Mouse (Mus musculus): Measurements from ENCODE around the gene Tm9sf2. TPM values are rescaled to one million over a fixed set of nuclear protein-coding genes. Genes with fewer than 3 reads are reported as not detected.
"Not testable (repeated sequence)": the region's sequence is repeated elsewhere in the genome, so short reads cannot be mapped to it uniquely, and the experiment has no call there.

The Tm9sf2 gene
- polyA plus RNA-seq, 1 experiment from 2014 or later = 133 TPM

GRCm38 (mm10) chr14:122066243-122066642 is 40.6 kb upstream of the Tm9sf2 start:
- Histone ChIP-seq H3K4me1 (ENCODE audit: control insufficient read depth in 2 of 2, insufficient read depth in 2 of 2, low read length in 2 of 2) (peaks cover 16 to 18% of the 10 kb centered on the region in 2 experiments), H3K27ac (replicated peaks in 1 of 2; ENCODE audit: control insufficient read depth in 1 of 2, insufficient read depth in 1 of 2, low read depth in 2 of 2, low read length in 2 of 2) (no peak overlapping the region), H3K9me3 (ENCODE audit: control insufficient read depth, low read length) (no peaks in the 10 kb centered on the region), H3K36me3 (ENCODE audit: control insufficient read depth, insufficient read depth, low read length) (no peaks in the 10 kb centered on the region), H3K9ac (ENCODE audit: low read length) (no peak overlapping the region), H3K4me3 (ENCODE audit: control insufficient read depth in 1 of 2, insufficient read depth in 1 of 2, low read depth in 1 of 2, low read length in 2 of 2) (no peak overlapping the region), H3K27me3 (ENCODE audit: control insufficient read depth, insufficient read depth, low read length) (peaks cover 67% of the 10 kb centered on the region), H3K4me2 (ENCODE audit: low read length) (no peak overlapping the region)
- ATAC-seq (ENCODE audit: insufficient number of reproducible peaks, insufficient read depth, low FRiP score, low read depth) = no peak
- WGBS = 65% methylated on average over 4 of the region's 4 CpGs

GRCm38 (mm10) chr14:122068036-122068435 is 38.8 kb upstream of the Tm9sf2 start:
- Histone ChIP-seq H3K4me1 (ENCODE audit: control insufficient read depth in 2 of 2, insufficient read depth in 2 of 2, low read length in 2 of 2) (peaks cover 16 to 18% of the 10 kb centered on the region in 2 experiments), H3K27me3 (ENCODE audit: control insufficient read depth, insufficient read depth, low read length) (peaks cover 76% of the 10 kb centered on the region)
- ATAC-seq (ENCODE audit: insufficient number of reproducible peaks, insufficient read depth, low FRiP score, low read depth); H3K9me3 ChIP-seq (ENCODE audit: control insufficient read depth, low read length); H3K9ac ChIP-seq (ENCODE audit: low read length); H3K36me3 ChIP-seq (ENCODE audit: control insufficient read depth, insufficient read depth, low read length); H3K4me3 ChIP-seq (ENCODE audit: control insufficient read depth in 1 of 2, insufficient read depth in 1 of 2, low read depth in 1 of 2, low read length in 2 of 2); H3K27ac ChIP-seq (replicated peaks in 1 of 2; ENCODE audit: control insufficient read depth in 1 of 2, insufficient read depth in 1 of 2, low read depth in 2 of 2, low read length in 2 of 2); H3K4me2 ChIP-seq (ENCODE audit: low read length): not testable (repeated sequence)
- WGBS = 72% methylated on average over 3 of the region's 3 CpGs

- no peaks in the 10 kb centered on the region for H3K9me3 ChIP-seq (ENCODE audit: control insufficient read depth, low read length)
- no peaks in the 10 kb centered on the region for H3K36me3 ChIP-seq (ENCODE audit: control insufficient read depth, insufficient read depth, low read length)
- H3K4me2 ChIP-seq (ENCODE audit: low read length) = peak overlapping the region; percentile 37
- ATAC-seq (ENCODE audit: insufficient number of reproducible peaks, insufficient read depth, low FRiP score, low read depth) = peak; percentile 68
- H3K27me3 ChIP-seq (ENCODE audit: control insufficient read depth, insufficient read depth, low read length) = peaks cover 76% of the 10 kb centered on the region
- no peak overlapping the region for H3K9ac ChIP-seq (ENCODE audit: low read length)
- peaks cover 16 to 18% of the 10 kb centered on the region in 2 experiments for H3K4me1 ChIP-seq (ENCODE audit: control insufficient read depth in 2 of 2, insufficient read depth in 2 of 2, low read length in 2 of 2)
- peak overlapping the region; percentile 18 to 43; a peak in 1 of 4 replicates for H3K27ac ChIP-seq (replicated peaks in 1 of 2; ENCODE audit: control insufficient read depth in 1 of 2, insufficient read depth in 1 of 2, low read depth in 2 of 2, low read length in 2 of 2)
- no peak overlapping the region for H3K4me3 ChIP-seq (ENCODE audit: control insufficient read depth in 1 of 2, insufficient read depth in 1 of 2, low read depth in 1 of 2, low read length in 2 of 2)
- 12% methylated on average over 11 of the region's 11 CpGs for WGBS
Measured at GRCm38 (mm10) chr14:122068801-122069695, 37.8 kb upstream of the Tm9sf2 start.

GRCm38 (mm10) chr14:122069948-122070347 is 36.9 kb upstream of the Tm9sf2 start:
- no peak overlapping the region for H3K9ac ChIP-seq (ENCODE audit: low read length)
- H3K4me1 ChIP-seq (ENCODE audit: control insufficient read depth in 2 of 2, insufficient read depth in 2 of 2, low read length in 2 of 2) = peaks cover 16 to 18% of the 10 kb centered on the region in 2 experiments
- no peaks in the 10 kb centered on the region for H3K36me3 ChIP-seq (ENCODE audit: control insufficient read depth, insufficient read depth, low read length)
- ATAC-seq (ENCODE audit: insufficient number of reproducible peaks, insufficient read depth, low FRiP score, low read depth) = no peak
- H3K4me2 ChIP-seq (ENCODE audit: low read length) = peak overlapping the region; percentile 37; the same call in 1 of the 2 replicates
- peaks cover 77% of the 10 kb centered on the region for H3K27me3 ChIP-seq (ENCODE audit: control insufficient read depth, insufficient read depth, low read length)
- H3K9me3 ChIP-seq (ENCODE audit: control insufficient read depth, low read length) = no peaks in the 10 kb centered on the region
- 70% methylated on average over 3 of the region's 3 CpGs for WGBS
- no peak overlapping the region for H3K27ac ChIP-seq (replicated peaks in 1 of 2; ENCODE audit: control insufficient read depth in 1 of 2, insufficient read depth in 1 of 2, low read depth in 2 of 2, low read length in 2 of 2)
- no peak overlapping the region for H3K4me3 ChIP-seq (ENCODE audit: control insufficient read depth in 1 of 2, insufficient read depth in 1 of 2, low read depth in 1 of 2, low read length in 2 of 2)

- no peak overlapping the region for H3K4me2 ChIP-seq (ENCODE audit: low read length)
- no peak overlapping the region for H3K9ac ChIP-seq (ENCODE audit: low read length)
- no peak overlapping the region for H3K4me3 ChIP-seq (ENCODE audit: control insufficient read depth in 1 of 2, insufficient read depth in 1 of 2, low read depth in 1 of 2, low read length in 2 of 2)
- no peak overlapping the region for H3K27ac ChIP-seq (replicated peaks in 1 of 2; ENCODE audit: control insufficient read depth in 1 of 2, insufficient read depth in 1 of 2, low read depth in 2 of 2, low read length in 2 of 2)
- no peaks in the 10 kb centered on the region for H3K9me3 ChIP-seq (ENCODE audit: control insufficient read depth, low read length)
- H3K27me3 ChIP-seq (ENCODE audit: control insufficient read depth, insufficient read depth, low read length) = peaks cover 51% of the 10 kb centered on the region
- peaks cover 18 to 22% of the 10 kb centered on the region in 2 experiments for H3K4me1 ChIP-seq (ENCODE audit: control insufficient read depth in 2 of 2, insufficient read depth in 2 of 2, low read length in 2 of 2)
- no peak for ATAC-seq (ENCODE audit: insufficient number of reproducible peaks, insufficient read depth, low FRiP score, low read depth)
- 82% methylated on average over 5 of the region's 5 CpGs for WGBS
- no peaks in the 10 kb centered on the region for H3K36me3 ChIP-seq (ENCODE audit: control insufficient read depth, insufficient read depth, low read length)
Measured at GRCm38 (mm10) chr14:122073422-122073821, 33.4 kb upstream of the Tm9sf2 start.

- H3K4me1 ChIP-seq (ENCODE audit: control insufficient read depth in 2 of 2, insufficient read depth in 2 of 2, low read length in 2 of 2) = peaks cover 11 to 15% of the 10 kb centered on the region in 2 experiments
- H3K4me2 ChIP-seq (ENCODE audit: low read length) = no peak overlapping the region
- no peak overlapping the region for H3K27ac ChIP-seq (replicated peaks in 1 of 2; ENCODE audit: control insufficient read depth in 1 of 2, insufficient read depth in 1 of 2, low read depth in 2 of 2, low read length in 2 of 2)
- no peaks in the 10 kb centered on the region for H3K36me3 ChIP-seq (ENCODE audit: control insufficient read depth, insufficient read depth, low read length)
- H3K4me3 ChIP-seq (ENCODE audit: control insufficient read depth in 1 of 2, insufficient read depth in 1 of 2, low read depth in 1 of 2, low read length in 2 of 2) = no peak overlapping the region
- peaks cover 51% of the 10 kb centered on the region for H3K27me3 ChIP-seq (ENCODE audit: control insufficient read depth, insufficient read depth, low read length)
- no peak for ATAC-seq (ENCODE audit: insufficient number of reproducible peaks, insufficient read depth, low FRiP score, low read depth)
- H3K9me3 ChIP-seq (ENCODE audit: control insufficient read depth, low read length) = no peaks in the 10 kb centered on the region
- 70% methylated on average over 10 of the region's 10 CpGs for WGBS
- no peak overlapping the region for H3K9ac ChIP-seq (ENCODE audit: low read length)
Measured at GRCm38 (mm10) chr14:122074360-122074759, 32.5 kb upstream of the Tm9sf2 start.

DNA sequence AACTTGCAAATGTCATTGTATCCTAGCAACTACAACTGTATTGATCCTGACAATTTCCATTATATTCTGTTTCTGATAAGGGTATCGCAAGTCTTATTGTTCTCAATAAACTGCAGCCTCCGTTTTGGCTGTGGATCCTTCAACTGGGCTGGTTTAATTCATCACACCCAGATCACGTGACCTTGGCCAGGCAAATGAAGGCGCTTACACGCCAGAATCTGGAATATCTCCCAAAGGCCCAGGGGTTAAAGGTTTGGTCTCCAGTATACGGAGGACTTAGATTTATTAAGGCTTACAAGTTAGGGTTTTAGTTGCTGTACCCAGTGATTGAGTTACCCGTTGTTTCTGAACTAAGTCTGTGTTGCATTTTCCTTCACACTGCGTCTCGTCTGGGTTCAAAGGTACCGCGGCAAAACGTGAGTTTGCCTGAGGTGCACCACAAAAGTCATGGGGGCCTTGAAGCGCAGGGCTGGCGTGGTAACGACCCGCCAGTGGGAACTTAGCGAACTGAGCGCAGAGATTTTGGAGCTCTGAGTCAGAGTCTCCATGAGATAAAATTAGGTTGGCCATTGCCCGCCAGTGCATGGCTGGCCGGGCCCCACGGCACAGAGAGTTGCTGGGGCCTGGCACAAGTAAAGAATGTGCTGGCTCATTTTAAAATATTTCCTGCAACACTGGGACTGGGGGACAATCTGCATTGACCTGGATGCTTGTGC is 31.2 kb upstream of the Tm9sf2 start:
- Histone ChIP-seq H3K4me3 (ENCODE audit: control insufficient read depth in 1 of 2, insufficient read depth in 1 of 2, low read depth in 1 of 2, low read length in 2 of 2) (no peak overlapping the region), H3K27ac (replicated peaks in 1 of 2; ENCODE audit: control insufficient read depth in 1 of 2, insufficient read depth in 1 of 2, low read depth in 2 of 2, low read length in 2 of 2) (peak overlapping the region; percentile 21 to 37; a peak in 1 of 4 replicates), H3K27me3 (ENCODE audit: control insufficient read depth, insufficient read depth, low read length) (peaks cover 44% of the 10 kb centered on the region), H3K9me3 (ENCODE audit: control insufficient read depth, low read length) (no peaks in the 10 kb centered on the region), H3K9ac (ENCODE audit: low read length) (no peak overlapping the region), H3K4me2 (ENCODE audit: low read length) (peak overlapping the region; percentile 21; the same call in 1 of the 2 replicates), H3K4me1 (ENCODE audit: control insufficient read depth in 2 of 2, insufficient read depth in 2 of 2, low read length in 2 of 2) (peaks cover 4 to 5% of the 10 kb centered on the region in 2 experiments; a peak in 2 of 4 replicates), H3K36me3 (ENCODE audit: control insufficient read depth, insufficient read depth, low read length) (no peaks in the 10 kb centered on the region)
- ATAC-seq (ENCODE audit: insufficient number of reproducible peaks, insufficient read depth, low FRiP score, low read depth) = 0 out of 2 replicates have a peak, but pooled peaks have one; percentile 28
- 65% methylated on average over 21 of the region's 21 CpGs for WGBS
